Mouse (Mus musculus) large intestine, adult 2 months (tissue): ENCODE data around the gene C530008M17Rik. TPM values are rescaled to one million over a fixed set of nuclear protein-coding genes. Genes with fewer than 3 reads are reported as not detected.

Source experiments
- DNase-seq: peaks from one replicate; pipeline ENCODE4 v3.0.0-alpha.2; 2012; ENCODE audit warnings: low read depth, low spot score
- WGBS: fragments of 180-500 bp; shearing (Covaris S2); methylation state at CpG from one replicate; pipeline ENCODE4 v1.1.7; 2018; 5-methylcytosine and 5-hydroxymethylcytosine counted together
- polyA plus RNA-seq: library from polyadenylated mRNA; depleted of rRNA; stranded (reverse); fragments of >200 nt; gene quantifications from 2 replicates; pipeline ENCODE4 v1.2.3, GENCODE M21; 2012

The C530008M17Rik gene
- polyA plus RNA-seq, 1 experiment: 22.0 TPM

DNA sequence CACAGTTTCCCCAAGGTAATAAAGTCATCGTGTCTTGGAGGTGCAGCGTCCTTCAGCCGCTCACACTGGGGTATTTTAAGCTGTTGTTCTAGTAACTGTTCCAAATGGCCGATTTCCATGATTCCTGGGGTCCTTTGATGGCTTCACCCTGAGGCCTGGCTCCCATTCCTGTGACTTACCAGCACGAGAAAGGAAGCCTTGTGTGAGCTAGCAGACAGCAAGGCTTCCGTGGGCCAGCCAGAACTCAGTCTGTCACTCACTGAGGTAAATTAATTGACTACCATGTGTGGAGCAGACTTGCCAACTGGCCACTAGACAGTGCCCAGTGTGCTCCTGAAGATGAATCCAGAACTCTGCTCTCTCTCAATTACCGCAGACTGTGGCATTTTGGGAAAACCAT, 41.2 kb downstream of the C530008M17Rik start:
- 75% methylated on average over 7 of the region's 7 CpGs for WGBS
- DNase-seq: no peak

DNA sequence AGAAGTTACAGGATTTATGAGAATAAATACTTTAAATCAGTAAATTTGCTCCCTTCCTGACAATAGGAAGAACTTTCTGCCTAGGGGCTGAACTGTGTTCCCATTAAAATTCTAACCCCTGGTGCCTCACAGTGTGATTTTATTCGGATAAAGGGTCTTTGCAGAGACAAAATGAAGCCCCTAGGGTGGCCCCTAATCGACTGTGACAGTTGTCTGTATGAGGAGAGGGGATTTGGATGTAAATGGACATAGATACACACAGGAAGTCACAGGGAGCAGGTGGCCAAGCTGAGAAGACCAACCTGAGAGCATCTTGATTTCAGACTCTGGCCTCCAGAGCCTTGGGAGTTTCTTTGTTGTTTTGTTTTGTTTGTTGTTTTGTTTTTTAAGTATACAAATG, 41.9 kb downstream of the C530008M17Rik start:
- DNase-seq: no peak
- WGBS: 59% methylated on average over 2 of the region's 2 CpGs

DNA sequence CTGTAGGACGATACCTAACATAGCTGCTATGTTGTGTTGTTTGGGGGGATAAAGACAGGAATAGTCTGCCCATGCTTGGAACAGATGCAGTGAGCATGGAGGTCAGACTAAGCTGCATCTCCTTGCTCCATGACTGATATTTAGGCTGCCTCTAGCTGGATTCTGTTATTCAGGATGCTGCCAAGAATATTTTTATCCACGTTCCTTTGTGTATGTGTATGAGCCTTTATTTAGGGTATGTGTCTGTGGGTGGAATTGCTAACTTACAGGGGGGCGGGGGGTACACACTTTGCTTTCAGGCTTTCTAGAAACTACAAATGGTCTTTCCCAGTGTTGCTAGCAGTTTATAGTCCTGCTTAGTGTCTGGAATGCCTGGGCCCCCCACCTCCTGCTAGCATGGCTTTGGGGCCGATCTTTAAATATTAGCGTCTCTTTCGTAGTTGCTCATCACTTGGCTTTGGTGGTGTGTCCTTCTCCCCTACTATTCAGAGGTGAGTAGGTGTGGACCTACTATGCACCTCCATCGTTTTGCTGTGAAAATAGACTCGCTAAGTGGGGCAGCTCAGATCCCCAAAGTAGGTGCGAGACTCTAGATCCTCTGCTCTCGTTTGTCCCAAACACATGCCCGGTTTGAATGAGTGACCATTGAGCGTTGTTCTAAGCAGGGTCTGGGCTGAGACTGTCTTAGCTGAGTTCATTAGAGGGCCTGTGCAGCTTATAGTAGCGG, 45.0 kb downstream of the C530008M17Rik start:
- 86% methylated on average over 13 of the region's 13 CpGs for WGBS
- no peak for DNase-seq

DNA sequence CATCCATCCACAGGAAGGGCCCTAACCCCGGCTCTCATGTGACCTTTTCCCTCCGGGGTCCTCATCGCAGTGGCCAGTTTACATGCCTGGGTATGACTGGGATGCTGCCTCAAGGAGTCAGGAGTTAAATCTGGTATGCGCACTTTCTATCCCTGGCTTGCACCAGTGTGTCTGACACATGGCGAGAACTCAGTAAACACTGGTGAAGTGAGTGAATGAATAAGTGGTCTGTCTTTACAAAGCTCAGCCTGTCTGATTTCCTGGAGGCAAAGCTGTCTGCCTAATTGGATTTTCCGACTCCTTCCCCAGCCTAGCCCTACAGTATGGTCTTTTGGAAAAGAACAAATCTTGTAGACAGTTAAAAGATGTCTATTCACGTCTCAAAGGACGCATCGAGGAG, 45.8 kb downstream of the C530008M17Rik start:
- 72% methylated on average over 9 of the region's 9 CpGs for WGBS
- no peak for DNase-seq

DNA sequence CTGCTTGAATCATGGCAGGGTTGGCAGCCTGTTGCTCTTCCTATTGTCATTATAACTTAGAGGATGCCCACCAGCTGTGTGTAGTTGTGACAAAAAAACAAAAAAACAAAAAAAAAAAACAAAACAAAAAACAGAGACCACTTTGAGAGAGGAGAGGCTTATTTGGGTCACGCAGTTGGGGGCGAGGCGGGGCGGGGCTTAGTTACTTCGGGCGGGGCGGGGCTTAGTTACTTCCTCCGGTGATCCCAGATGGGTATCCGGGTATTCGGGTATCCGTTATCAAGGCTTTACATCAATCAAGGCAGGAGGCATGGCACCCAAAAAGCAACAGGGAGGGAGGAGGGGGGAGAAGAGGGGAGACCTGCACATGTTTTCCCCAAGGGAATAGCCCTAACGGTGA, 46.3 kb downstream of the C530008M17Rik start:
- 56% methylated on average over 12 of the region's 12 CpGs for WGBS
- no peak for DNase-seq

DNA sequence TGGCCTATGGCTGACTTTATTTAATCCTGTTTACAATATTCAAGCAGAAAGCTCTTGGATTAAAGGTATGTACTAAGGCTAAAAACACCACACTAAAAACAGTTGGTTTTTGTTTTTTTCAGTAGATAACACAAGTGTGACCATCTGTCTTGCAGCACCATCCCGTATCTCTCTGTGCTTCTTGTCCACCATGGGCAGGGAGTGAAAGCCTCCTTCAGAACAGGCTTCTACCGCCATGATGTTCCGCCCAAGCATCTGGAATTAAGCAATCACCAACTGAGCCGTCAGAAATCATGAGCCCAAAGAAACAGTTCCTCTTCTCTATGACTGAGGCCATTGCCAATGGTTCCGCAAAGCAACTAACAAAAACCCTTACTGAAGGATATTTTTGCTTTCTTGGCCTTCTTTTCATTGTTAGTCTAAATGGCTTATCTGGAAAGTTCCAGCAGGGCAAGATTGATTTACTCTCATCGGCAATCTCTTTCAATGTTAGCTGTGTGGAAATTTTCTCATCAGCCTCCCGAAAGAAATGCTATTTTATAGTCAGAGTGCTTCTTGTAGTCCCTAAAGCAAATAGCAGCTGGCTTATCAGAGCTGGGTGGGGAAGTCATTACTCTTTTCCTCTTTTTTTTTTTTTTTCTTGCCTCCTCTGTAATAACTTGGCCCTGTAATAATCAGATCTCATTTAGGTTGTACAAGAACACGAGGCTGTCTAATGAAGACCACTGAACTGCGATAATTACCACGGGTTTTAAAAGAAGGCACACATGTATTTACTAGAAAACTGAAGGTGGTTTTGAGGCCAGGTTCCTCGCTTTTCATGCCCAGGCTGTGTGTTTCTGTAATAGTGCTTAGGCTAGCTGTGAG, 49.2 kb downstream of the C530008M17Rik start:
- WGBS: 38% methylated on average over 11 of the region's 11 CpGs
- no peak for DNase-seq

DNA sequence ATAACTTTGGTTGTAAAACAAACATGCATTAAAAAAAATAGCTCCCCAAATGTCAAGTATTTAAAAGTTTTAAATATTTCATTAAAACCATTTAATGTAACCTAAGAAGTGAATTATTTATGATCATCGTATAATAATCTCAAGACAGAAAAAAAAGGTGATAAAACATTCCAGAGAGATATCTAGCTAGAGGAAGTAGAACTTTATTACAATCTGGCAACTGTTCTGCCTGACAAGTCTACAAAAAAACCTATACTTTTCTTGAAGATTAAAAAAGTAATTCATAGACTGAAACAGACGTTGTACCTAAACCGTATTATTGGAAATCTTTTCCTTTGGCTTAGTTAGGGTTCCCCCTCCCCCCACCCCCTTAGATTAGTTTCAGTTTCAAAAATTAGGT, 50.8 kb downstream of the C530008M17Rik start:
- 29% methylated on average over 3 of the region's 3 CpGs for WGBS
- DNase-seq: no peak

DNA sequence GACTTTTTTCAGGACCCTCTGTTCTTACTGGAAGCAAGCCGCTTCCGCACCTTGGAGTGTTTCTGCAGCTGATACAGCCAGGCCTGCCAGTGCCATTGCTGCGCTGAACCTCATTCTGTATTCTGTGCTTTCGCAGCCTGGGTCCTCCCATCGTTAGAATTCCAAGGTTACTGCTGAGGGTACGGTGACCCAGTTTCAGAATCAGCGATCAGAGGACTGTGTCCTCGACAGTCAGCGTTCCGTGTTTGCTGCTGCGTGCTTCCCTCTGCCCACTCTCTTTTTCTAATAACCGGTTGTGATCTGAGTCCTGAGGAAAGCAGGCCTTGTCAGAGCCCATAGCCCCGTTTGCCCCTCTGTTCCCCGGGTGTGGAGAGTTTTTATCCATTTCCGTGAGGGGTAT, 51.7 kb downstream of the C530008M17Rik start:
- 73% methylated on average over 15 of the region's 15 CpGs for WGBS
- DNase-seq: no peak

DNA sequence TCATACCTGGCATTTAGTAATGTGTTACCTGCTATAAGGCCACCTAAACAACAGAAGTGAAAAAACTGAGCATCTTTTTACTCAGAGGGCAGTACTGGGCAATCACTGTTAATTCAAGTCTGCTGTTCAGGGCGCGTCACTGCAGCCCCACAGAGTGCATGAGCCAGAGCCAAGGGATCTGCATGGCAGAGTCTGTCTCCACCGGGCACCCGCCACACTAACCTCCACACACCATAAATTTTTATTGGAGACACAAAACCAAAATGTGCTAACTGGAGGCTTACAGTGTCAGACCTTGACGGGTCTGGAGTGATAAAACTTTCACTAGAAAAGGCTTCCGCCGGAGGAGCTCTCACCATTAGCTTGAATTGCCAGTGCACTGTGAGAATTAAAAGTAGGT, 57.4 kb downstream of the C530008M17Rik start:
- 29% methylated on average over 7 of the region's 7 CpGs for WGBS
- no peak for DNase-seq

DNA sequence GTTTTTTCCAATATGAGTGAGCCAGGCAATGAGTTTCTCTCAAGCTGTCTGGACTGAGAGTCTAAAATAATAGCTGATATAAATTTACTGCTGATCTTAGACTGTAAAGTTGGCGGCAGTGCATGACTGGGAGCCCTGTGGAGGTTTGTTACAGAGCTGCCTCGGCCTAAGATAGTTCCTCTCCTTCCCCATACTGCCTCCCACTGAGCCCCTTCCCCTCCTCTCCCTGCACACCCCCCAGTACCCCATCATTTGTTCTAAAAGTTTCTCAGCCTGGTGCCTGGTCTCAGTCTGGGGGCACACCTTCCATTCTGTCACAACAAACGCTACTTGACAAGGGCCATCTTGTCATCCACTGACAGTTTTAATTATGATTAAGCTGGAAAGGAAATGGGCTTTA, 63.6 kb downstream of the C530008M17Rik start:
- WGBS: 68% methylated on average over 3 of the region's 3 CpGs
- no peak for DNase-seq

DNA sequence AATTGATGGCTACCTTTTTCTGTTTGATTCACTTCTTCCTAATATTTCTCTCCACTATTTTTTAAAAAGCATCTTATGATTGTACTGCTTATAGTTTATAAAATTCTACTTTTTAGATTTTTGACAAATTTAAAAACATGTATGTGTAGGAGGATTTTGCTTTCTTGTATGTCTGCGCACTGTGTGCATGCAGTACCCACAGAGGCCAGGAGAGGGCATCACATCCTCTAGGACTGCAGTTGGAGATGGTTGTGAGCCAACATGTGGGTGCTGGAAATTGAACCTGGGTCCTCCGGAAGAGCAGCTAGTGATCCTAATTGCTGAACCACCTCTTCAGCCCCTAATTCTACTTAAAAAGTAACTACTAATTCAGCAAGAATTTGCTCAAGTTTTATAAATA, 68.6 kb downstream of the C530008M17Rik start:
- DNase-seq: no peak
- WGBS: 98% methylated on average over 2 of the region's 2 CpGs

DNA sequence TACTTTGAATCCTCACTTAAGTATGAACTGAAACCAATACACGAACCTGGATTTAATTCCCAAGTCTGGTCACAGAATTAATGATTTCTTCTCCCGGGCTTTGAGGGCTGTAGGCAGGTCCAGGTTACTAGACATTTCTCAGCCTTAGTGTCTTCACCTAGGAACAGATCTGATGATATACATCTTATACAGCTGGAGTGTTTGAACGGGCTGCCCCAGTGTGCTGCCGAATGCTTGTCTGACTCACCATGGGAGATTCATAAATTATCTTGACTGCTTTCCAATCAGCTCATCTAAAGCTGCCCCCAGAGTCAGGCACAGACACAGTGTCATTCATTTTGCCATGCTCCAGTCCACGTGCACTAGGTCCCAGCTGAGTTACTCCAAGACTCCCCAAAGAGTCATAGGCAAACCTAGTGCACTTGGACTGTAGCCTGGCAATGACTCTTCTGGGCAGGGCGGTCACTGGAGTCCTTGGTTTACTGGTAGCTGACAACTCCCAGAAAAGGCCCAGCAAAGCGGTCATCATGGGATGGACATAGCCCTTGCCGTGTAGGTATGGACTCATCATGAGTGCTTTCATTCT, 70.3 kb downstream of the C530008M17Rik start:
- DNase-seq: no peak
- 89% methylated on average over 8 of the region's 8 CpGs for WGBS

DNA sequence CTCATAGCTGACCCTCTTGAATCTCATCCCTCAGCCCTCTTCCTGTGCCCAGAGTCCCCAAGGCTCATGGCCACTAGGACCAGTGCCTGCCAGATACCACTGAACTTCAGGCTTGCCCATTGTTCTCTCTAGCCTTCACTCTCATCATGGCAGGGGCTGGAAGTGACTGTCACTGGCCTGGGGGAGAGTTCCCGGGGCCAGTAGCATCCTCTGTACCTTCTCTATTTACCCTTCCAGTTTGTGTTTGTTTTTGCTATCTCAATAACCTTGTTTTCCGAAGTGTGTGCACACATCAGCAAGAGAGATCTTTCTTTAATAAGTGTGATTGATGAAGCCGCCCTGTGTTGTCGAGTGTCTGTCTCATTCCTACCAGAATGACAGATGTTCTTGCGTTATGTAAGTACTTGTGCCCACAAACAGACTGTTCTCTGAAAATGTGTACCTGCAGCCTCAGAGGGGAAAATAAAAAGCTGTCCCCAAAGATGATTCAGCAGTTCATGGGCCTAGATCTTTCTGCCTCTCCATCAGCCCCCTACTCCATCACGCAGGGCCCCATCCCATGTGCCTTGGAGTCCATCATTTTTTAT, 76.8 kb downstream of the C530008M17Rik start:
- 82% methylated on average over 6 of the region's 6 CpGs for WGBS
- no peak for DNase-seq

DNA sequence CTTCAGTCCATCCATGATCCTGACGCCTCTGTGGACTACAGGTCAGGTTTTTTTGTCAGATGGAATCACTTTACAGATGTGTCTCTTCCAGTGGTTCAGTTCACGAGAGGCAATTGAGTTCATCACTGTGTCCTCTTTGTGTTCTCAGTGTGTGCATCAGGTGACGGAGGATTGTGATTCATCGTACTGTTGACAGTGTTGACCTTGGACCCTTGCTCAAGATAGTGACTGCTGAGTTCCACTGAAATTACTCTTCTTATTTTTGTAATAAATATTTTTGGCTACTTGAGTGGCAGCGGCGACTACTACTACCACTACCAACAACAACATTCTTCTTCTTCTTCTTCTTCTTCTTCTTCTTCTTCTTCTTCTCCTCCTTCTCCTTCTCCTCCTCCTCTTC, 85.2 kb downstream of the C530008M17Rik start:
- no peak for DNase-seq
- 92% methylated on average over 6 of the region's 6 CpGs for WGBS

DNA sequence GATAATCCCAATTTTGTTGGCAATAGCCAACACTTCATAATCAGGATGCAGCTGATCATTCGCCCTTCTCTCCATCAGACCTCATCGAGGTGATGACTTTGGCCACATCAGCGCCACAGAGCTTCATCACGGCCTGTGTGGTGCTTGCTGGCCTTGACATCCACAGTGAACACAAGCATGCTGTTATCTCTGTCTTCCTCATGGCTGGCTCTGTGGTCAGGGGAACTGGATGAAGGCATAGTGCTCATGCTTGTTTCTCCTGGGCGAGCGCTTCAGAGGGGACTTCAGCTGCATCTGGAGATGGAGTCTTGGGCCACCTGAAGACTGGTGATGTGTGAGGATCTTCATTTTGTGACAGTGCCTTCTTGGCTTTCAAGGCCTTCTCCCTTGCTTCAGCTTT, 85.8 kb downstream of the C530008M17Rik start:
- DNase-seq: no peak
- WGBS: 98% methylated on average over 6 of the region's 6 CpGs

DNA sequence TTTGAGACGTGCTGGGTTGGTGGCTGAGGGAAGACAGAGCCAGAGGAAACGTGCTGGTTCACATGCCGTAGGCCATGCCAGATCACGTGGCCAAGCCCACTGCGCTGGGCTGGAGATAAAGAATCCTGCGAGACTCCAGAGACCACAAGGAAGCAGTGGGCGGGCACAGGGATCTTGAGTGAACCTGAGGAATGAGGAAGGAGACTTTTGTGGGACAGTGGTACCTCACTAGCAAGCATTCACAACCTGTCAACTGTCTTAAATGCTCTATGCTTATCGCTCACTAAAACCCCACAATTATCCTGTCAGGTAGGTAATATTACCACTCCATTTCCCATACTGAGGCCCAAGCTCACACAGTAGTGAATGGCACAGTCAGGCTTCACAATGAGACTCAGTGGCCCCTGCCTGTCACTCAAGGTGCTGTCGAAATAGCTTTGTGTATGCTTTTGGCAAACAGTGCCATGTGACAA, 88.5 kb downstream of the C530008M17Rik start:
- 92% methylated on average over 9 of the region's 9 CpGs for WGBS
- DNase-seq: no peak

DNA sequence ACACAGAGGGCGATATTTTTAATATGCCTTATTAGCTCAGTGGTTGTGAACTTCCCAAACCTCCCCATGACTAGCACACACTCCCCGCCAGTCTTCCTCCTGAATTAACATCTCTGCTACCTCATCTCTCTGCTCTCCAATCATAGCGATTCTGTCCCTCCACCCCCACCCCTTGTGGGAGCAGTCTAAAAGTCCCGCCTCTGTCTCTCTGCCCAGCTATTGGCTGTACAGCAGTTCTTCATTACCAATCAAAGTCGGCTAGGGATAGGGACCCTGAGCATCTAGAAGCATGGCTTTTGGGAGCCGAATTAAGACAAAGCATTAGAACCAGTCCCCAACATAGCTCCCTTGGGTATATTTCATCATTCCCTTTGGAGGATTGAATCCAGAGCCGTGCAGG, 91.5 kb downstream of the C530008M17Rik start:
- WGBS: 85% methylated on average over 7 of the region's 7 CpGs

DNA sequence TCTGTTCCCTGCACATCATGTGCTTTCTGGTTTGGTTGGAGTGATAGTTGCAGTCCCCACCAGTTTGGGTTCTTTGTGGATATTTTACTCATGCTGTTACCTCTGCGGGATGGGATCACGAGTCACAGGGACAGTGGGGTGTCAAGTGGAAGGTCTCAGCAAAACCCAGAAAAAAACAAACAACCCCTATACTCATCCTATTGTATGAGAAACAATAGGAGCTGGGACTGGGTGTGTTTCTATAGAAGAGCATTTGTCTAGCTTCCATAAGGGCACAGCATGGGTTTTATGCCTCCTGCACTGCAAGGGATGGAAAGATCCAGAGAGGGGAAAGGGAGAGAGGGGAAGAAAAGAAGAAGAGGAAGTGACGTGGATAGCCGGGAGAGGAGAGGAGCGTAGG, 96.0 kb downstream of the C530008M17Rik start:
- no peak for DNase-seq
- 90% methylated on average over 5 of the region's 5 CpGs for WGBS

More for the DNA sequence above, 91.5 kb downstream of the C530008M17Rik start:
- no peak for DNase-seq

DNA sequence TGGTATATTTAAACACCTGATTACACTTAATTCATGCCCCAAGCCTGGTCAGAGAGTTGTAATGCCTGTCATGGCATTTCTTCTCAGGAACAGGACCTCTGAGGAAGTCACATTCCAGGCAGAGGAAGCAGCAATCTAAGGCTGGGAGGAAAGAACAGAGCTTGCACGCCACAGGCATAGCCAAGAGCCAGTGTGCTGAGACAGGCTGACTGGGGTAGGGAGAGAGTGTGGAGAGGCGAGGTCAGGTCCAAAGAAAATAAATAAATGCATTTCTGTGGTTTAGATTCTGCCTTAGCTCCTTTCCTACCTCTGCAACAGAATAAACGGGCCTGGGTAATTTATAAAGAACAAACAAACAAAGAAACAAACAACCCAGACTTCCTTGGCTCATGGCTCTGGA, 104.0 kb downstream of the C530008M17Rik start:
- WGBS: 75% methylated on average over 3 of the region's 3 CpGs
- DNase-seq: no peak

DNA sequence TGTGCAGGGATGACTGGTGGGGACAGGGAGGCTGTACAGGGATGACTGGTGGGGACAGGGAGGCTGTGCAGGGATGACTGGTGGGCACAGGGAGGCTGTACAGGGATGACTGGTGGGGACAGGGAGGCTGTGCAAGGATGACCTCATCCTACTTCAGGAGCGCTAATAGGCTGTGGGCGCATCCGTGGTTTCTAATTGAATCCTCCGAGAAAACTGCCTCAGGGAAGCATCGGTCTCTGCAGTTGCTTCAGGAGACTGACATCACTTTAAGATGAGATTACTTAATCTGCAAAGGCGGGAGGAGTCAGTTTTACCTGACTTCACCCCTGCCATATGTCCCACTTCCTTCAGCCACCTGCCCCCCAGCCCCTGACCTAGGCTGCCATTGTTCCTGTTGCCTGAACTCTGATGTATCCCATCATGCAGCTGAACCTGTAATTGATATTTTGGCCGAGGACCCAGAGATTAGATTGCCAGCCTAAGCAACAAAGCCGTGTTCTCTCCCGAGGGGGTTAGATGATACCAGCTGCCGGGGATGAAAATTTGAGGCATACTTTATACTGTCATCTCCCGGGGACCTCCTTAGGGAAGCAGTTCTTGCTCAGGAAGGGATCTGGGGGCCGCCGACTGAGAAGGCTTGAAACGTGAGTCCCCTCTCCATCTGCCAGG, 105.9 kb downstream of the C530008M17Rik start:
- WGBS: 88% methylated on average over 14 of the region's 14 CpGs
- no peak for DNase-seq
